Mouse (Mus musculus) brain, adult 2 months (tissue): ENCODE results near the gene Mrpl45.
A peak's percentile ranks its signal among the peaks of the same experiment; 100 is the strongest.
"Not testable (repeated sequence)": the region's sequence is repeated elsewhere in the genome, so short reads cannot be mapped to it uniquely, and the experiment has no call there.

Source experiments
- DNase-seq: peaks from one replicate; pipeline ENCODE4 v3.0.0; 2011; ENCODE audit warnings: low read depth, low spot score

Mrpl45 gene

DNA sequence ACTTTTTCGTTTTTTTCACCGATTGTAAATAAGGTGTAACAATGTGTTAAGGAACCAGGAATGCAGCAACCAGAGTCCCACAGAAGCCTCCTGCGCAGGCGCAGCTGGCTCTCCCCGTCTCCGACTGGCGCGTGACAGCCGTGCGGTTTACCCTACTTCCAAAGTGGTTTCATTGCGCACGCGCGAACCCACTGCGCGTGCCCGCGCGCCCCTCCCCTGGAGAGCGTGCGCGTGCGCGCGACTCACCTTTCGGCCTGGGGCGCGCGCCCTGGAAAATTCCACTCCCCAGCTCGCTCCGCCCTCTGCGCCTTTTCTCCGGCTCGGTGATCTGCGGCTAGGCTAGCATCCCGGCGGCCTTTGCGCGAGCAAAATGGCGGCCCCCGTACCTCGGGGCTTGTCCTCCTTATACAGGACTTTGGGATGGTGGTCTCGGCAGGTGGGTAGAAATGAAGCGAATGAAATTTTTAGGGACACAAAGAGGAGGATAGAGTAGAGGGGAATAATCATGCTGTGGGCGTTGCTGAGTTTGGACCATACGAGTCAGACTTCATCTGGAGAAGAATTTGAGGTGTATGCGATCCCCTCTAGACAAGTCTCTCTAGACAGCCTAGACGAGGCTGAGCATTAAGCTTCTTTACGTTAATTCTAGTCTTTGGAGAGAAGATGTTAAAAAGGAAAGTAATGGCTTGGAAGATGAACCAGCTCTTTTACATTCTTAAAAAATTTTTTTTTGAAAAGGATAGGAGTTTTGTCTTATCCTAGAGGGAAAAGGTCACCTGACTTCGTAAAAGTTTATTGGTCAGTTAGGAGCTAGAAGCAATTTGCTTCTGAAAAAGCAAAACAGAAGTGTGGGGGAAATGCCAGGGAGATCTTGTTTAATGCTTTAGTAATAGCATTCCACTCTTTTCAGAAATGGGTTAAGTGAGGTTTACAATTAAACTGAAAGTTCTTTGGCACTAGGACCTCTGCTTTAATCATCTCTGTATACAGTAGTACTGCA, at the start of gene Mrpl45:
Gene Mrpl45, plus strand, starts transcription at position 213 of the 1,000 bp plus-strand sequence.
- peak; percentile 98 for DNase-seq

DNA sequence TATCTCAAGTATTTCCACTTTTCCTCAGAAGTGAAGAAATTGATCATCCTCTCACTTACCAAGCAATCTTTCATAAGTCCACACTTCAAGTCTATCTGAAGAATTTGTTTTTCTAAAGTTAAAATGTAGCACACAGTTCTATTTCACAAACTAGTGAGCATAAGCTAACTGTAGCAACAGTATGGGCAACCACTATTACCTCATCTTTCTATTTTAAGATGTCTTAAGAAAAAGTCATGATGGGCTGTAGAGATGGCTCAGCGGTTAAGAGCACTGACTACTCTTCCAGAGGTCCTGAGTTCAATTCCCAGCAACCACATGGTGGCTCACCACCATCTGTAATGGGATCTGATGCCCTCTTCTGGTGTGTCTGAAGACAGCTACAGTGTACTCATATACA, 49.0 kb upstream of the Mrpl45 start:
- not testable (repeated sequence) for DNase-seq

DNA sequence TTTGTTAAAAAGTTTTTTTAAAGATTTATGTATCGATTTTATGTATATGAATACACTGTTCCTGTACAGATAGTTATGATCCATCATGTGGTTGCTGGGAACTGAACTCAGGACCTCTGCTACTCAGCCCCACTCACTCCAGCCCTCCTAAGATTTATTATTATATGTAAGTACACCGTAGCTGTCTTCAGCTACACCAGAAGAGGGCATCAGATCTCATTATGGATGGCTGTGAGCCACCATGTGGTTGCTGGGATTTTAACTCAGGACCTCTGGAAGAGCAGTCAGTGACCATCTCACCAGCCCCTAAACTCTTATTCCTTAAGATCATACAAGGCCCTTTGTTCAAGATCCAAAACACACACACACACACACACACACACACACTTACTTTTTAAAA, 45.5 kb upstream of the Mrpl45 start:
- not testable (repeated sequence) for DNase-seq

- DNase-seq, result no peak
Measured at GRCm38 (mm10) chr11:97272835-97273234, 42.7 kb upstream of the Mrpl45 start.

- DNase-seq, result no peak
Measured at GRCm38 (mm10) chr11:97273613-97274012, 41.9 kb upstream of the Mrpl45 start.

GRCm38 (mm10) chr11:97274947-97275346, 40.6 kb upstream of the Mrpl45 start:
- not testable (repeated sequence) for DNase-seq

DNA sequence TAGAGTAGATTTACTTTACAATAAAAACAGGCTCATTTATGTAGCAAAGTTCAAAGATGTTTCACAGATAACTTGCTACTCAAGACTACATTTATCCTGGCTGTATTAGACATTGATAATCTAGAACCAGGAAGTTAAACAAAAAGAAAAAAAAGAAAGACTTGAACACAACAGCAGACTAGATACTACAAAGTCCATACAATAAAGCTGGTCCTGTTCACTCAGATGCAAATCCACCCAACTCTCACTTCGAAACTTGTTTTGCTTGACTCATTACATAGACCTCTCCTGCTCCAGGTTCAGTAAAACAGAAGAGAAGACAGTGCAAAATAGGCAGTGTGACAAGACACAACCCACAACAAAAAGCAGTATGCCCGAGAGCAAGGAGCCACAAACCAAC, 40.2 kb upstream of the Mrpl45 start:
- no peak for DNase-seq

DNA sequence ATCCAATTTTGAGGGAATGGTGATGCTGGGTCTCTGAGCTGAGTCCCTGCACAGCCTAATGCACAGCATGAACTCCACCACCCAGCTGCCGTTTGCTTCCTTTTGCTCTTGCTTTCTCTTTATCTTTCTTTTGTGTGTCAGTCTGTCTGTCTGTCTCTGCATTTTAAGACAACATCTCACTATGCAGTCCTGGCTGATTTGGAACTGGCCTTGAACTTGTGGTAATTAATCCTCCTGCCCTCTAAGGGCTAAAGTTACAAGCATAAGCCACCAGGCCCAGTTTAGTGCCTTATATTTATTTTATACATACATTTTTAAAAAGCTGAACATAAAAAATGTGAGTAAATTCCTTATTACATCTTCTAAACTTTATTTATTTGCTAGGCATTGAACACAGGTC, 39.5 kb upstream of the Mrpl45 start:
- DNase-seq, result no peak

DNA sequence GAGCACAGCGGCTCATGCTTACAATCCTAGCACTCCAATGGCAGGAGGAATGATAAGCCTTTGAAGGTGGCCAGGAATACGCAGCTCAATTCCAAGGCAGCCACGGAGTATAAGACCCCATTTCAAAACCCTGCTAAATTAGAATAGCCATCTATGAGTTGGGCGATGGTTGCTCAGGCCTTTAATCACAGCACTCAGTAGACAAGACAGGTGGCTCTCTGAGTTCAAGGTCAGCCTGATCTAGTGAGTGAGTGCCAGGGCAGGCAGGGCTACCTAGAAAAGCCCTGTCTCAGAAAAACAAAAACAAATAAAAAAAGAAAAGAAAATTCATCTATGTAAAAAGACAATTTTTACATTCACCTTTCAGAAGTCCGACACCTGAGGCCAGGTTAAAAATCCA, 38.4 kb upstream of the Mrpl45 start:
- DNase-seq, result no peak

DNA sequence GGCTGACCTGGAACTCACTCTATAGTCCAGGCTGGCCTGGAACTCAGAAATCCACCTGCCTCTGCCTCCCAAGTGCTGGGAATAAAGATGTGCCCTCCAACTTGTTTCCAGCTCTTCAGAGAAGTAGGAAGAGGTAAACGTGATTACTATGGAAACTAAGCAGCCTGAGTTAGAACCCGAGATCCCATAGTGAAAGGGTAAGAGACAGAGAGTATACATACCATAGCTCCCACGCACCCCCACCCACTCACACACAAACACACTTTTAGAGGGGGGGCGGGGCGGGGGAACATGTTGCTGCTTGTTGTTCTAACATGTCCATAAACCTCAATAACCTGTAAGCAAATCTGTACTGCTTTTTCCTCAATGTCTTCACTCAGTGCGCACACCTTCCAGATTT, 37.1 kb upstream of the Mrpl45 start:
- no peak for DNase-seq

DNA sequence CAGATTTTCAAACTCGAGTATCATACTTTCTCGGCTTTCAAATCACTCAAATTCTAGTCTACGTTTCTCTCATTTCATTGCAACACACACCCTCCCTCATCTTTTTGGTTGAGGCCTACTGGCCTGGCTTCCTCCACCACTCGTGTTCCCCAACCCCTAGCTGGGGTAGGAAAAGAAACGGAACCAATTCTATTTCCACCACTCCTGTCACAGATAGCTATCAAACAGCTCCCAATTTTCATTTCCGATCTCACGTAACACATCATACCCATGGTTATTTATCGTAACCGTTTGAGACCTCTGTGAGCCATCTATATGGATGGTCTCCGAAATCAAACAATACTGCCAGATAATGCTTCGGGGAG, 36.5 kb upstream of the Mrpl45 start:
- peak; percentile 20 for DNase-seq

- DNase-seq, result peak; percentile 80
Measured at GRCm38 (mm10) chr11:97279405-97280215, 35.9 kb upstream of the Mrpl45 start.

- DNase-seq, result peak; percentile 90
Measured at GRCm38 (mm10) chr11:97280216-97280861, 35.2 kb upstream of the Mrpl45 start, which contains the start of gene Npepps. Gene Npepps, minus strand, starts transcription at chr11:97280638.

DNA sequence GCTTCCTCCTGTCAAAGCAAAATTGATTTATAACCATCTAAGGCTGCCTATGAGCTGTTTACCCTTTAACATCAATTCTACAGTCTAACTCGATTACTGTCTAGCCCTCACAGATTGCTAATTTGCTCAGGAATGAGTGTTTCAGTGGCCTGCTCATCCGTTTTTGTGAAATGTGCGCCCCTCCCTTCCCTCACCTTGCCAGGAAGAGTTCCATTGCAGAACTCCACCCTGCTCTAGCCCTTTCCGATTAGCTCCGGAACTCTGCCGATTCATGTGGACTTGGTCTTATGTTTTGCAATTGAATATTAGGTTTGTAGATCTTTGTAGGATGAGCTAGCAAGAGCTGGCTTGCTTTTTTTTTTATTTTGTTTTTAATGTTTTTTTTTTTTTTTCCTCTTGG, 33.3 kb upstream of the Mrpl45 start:
- no peak for DNase-seq

DNA sequence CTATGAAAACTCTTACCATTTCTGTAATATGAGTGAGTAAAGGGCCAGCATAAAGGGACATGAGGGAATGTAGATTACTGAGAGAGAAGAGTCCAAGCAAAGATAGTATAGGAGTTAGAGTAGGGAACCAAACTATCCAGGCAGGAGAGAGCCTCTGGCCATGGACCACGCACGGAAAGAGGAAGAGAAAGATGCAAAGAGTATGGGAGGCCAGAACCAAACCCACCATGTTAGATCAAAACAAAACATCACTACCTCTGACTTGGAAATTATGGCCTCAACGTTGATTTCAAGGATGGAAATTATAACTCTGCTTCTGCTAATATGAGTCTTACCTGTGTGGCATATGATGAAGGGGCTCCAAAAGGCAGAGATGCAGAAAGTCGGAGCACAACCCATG, 30.7 kb upstream of the Mrpl45 start:
- no peak for DNase-seq

DNA sequence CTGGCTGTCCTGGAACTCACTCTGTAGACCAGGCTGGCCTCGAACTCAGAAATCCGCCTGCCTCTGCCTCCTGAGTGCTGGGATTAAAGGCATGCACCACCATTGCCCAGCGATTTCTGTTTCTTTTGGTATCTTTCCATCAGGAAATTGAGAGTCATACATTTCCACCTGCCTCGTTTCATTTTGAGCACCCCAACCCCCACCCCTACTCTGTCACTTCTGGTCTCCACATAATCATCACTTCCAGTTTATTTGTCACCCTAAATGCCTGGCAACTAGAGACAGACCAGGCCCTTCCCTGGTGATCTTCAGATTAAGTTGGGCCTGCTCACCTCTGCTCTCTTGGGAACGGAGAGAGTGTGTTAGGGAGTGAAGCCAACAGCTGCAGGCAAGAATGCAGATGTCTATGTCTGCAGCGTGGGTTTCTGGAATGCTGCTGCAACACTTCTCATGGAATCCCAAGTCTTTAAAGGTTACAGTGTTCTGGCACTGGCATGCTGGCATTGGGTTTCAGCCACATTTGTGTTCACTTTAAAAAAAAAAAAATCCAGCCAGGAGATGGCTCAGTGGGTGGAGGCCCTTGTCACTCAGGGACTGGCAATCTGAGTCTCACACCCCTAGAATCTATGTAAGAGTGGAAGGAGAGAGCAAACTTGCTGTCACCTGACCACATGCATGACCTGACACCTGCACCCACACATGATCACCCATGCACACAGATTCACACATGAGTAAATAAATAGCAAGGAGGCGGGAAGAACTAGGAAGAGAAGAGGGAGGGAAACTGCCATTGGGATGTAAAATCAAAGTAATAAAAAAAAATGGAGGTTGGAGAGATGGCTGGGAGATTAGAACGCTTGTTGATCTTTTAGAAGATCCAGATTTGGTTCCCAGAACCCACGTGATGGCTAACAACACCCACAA, 29.4 kb upstream of the Mrpl45 start:
- peak; percentile 34 for DNase-seq

DNA sequence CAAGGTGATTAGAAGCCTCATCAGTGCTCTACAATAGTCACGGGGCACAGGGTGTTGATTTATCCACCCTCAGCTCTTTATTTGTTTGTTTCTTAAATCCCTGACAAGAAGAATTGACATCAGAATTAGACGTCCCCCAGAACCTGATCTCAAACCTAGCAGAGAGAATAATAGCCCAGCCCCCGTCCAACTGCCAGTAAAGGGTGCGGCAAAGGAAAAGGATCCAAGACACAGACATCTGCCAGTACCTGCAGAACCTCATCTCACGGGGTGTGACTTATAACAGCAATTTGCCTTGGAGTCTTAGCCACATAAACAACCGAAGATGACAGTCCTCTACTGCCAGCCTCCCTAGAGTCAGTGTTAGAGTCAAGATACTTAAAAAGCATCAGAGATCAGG, 28.5 kb upstream of the Mrpl45 start:
- no peak for DNase-seq

DNA sequence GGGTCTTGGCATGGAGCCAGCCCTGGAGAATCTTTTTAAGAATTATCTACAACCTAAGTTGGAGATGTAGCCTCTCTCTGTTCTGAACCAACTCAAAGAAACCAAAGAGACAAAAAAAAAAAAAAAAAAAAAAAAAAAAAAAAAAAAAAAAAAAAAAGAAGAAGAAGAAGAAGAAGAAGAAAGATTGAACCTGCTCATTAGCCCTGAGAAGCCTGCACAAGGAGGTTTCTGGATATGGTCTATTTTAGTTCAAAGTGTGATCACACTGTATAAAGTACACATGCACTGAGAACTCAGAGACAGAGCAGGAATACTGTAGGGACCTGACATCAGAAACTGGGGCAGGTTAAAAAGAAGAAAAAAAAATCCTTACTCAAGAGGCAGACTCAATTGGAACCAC, 27.9 kb upstream of the Mrpl45 start:
- peak; percentile 21 for DNase-seq

DNA sequence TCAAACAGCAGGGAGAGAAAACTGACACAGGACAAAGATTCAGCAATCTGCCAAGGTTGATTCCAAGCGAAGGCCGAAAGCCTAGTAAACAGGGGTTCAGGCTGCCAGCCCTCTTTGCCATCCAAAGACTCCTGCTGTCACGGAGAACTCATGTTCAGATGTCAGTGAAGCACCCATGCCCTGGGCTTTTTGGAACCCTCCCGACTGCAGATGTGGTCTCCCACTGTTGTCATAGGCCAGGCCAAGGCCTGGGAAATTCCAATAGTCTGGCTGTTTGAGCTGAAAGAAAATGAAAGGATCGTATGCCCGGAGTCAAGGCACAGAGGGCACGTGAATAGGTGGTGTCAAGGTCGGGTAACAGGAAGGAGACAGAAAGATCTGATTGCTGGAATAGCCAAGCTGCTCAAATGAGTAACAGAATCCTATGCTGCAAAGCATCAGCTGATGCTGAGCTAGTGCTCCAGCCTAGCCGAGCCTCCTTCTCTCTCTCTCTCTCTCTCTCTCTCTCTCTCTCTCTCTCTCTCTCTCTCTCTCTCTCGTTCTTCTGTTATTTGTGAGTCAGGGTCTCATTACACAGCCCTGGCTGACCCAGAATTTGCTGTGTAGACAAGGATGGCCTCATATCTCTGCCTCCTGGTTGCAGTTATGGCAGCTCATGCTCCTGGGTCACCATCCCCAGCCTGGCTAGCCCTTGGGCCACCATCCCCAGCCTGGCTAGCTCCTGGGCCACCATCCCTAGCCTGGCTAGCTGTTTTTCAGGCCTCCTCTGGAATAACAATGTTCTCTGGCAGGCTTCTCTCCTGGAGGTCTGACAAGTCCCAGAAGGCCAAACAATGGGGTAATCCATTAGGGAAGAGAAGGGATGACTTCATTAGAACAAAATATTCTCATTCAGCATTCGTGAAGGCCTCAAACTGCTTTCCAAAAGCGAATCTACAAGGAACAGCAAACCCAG, 26.0 kb upstream of the Mrpl45 start:
- DNase-seq, result peak; percentile 88

DNA sequence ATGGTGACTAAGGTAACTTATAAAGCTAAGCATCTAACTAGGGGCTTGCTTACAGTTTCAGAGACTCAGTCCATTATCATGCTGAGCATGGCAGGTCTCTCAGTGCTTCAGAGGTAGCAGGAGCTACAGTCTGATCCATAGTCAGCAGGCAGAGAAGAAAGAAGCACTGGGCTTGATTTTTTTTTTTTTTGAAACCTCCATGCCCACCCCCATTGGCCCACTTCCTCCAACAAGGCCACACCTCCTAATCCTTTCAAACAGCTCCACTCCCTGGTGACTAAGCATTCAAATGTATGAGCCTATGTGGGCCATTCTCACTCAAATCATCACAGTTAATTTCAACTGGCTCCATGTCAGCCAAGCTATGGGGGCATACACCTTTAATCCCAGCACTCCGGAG, 22.8 kb upstream of the Mrpl45 start:
- no peak for DNase-seq
